ENCODE assay signal across 9 mouse cellular contexts in the genomic region with DNA sequence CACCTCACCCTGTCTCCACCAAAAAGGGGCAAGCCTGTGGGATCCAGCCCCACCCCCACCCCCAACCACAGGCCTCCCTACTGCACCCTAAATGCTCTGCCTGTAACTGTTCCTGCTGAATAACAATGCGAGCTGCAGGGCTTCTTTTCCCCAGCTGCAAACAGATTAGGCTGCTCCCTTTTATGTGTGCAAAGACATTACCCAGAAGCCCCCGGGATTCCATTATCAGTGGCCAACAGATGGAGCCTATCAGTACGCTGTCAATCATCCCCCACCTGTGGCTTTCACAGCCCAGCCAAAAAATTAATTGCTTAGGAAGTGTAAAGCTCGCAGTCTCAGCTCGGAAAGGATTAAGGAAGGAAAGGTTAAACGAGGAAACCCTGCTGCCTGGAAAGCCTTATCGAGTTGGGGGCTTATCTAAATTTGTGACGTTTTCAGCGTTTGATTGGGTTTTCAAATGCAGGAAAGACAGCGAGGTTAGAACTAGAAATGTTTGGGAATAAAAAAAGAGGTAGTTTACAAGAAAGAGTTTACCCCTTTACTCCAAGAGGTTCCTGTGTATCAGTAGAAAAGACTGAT.
DNase-seq lines count a peak whose midpoint lies in the region; ATAC-seq and TF ChIP-seq lines count a peak whose summit lies in the region.
"Had no signal": no experiment of that assay in that cellular context is flagged by ENCODE, and none has a peak within 500 bp of the region (broad histone marks: within the 10 kb centered on the region; RNA-seq: fewer than 3 reads in every experiment).

No protein-coding gene starts in this region.

- no peak for DNase-seq in heart, adult 2 months
- peak; percentile 44 for DNase-seq in ZHBTc4 (ENCODE audit: low read depth, low spot score)
- DNase-seq in forebrain, postnatal 0 days, result peak; percentile 80
- peak; percentile 81 for DNase-seq in liver
- no peak for DNase-seq in thymus, postnatal 4 days
- DNase-seq in kidney, postnatal 25 days, result no peak

- H3K9ac ChIP-seq in heart, embryonic 14.5 days (ENCODE audit: low read length), result peak overlapping the region; percentile 18; the same call in 1 of the 2 replicates
- H3K9ac ChIP-seq in heart, adult 2 months (ENCODE audit: low read depth, low read length), result no peak overlapping the region
- peak overlapping the region; percentile 35; the same call in 1 of the 2 replicates for H3K9ac ChIP-seq in forebrain, postnatal 0 days
- no peak overlapping the region for H3K9ac ChIP-seq in stomach, embryonic 14.5 days (replicated peaks; ENCODE audit: low read depth, low read length)

- intact Hi-C loops in heart, adult 2 months (cut with DNase I), result no loop called here

- H3K27ac ChIP-seq in heart, embryonic 14.5 days (replicated peaks in 1 of 2; ENCODE audit: control insufficient read depth in 1 of 2, insufficient read depth in 1 of 2, low read depth in 2 of 2, low read length in 2 of 2), result peak overlapping the region in 1 of 2 experiments; percentile 50; a peak in 1 of 4 replicates
- no peak overlapping the region for H3K27ac ChIP-seq in heart, adult 2 months
- H3K27ac ChIP-seq in forebrain, postnatal 0 days (ENCODE audit: low read depth, low read length), result peak overlapping the region; percentile 59
- 0 out of 2 replicates have a peak overlapping the region, but pooled peaks have one; percentile 21 for H3K27ac ChIP-seq in stomach, embryonic 14.5 days (ENCODE audit: low read length)
- H3K27ac ChIP-seq: macrophage had no signal

- peaks cover 2 to 13% of the 10 kb centered on the region in 2 experiments; a peak in 3 of 4 replicates for H3K4me1 ChIP-seq in heart, embryonic 14.5 days (ENCODE audit: control insufficient read depth in 2 of 2, insufficient read depth in 2 of 2, low read length in 2 of 2)
- H3K4me1 ChIP-seq in heart, adult 2 months (ENCODE audit: control insufficient read depth, insufficient read depth, low read length), result no peaks in the 10 kb centered on the region
- H3K4me1 ChIP-seq in forebrain, postnatal 0 days (ENCODE audit: insufficient read depth), result 0 out of 2 replicates have a peak, but pooled peaks cover 8% of the 10 kb centered on the region
- no peaks in the 10 kb centered on the region for H3K4me1 ChIP-seq in stomach, embryonic 14.5 days (ENCODE audit: control insufficient read depth, insufficient read depth, low read length)

- ATAC-seq in heart, embryonic 14.5 days (ENCODE audit: insufficient number of reproducible peaks, insufficient read depth, low FRiP score, low read depth), result peak; percentile 83
- peak; percentile 96 for ATAC-seq in forebrain, postnatal 0 days
- peak; percentile 88 for ATAC-seq in stomach, embryonic 14.5 days (ENCODE audit: insufficient number of reproducible peaks, insufficient read depth, low FRiP score, low read depth)

- no peaks in the 10 kb centered on the region for H3K27me3 ChIP-seq in heart, embryonic 14.5 days (ENCODE audit: control insufficient read depth, insufficient read depth, low read length)
- H3K27me3 ChIP-seq in heart, adult 2 months (ENCODE audit: control insufficient read depth, insufficient read depth, low read length), result no peaks in the 10 kb centered on the region
- H3K27me3 ChIP-seq in forebrain, postnatal 0 days (ENCODE audit: insufficient read depth, low read length), result no peaks in the 10 kb centered on the region
- no peaks in the 10 kb centered on the region for H3K27me3 ChIP-seq in stomach, embryonic 14.5 days (ENCODE audit: control insufficient read depth, insufficient read depth, low read length)

- WGBS in heart, embryonic 14.5 days, result under 1% methylated on average over 10 of the region's 10 CpGs
- 3% methylated on average over 10 of the region's 10 CpGs for WGBS in heart, adult 2 months
- 1% methylated on average over 10 of the region's 10 CpGs for WGBS in forebrain, postnatal 0 days
- 2% methylated on average over 10 of the region's 10 CpGs for WGBS in stomach, embryonic 14.5 days

- H3K4me2 ChIP-seq in heart, embryonic 14.5 days (ENCODE audit: low read length), result peak overlapping the region; percentile 64
- H3K4me2 ChIP-seq in forebrain, postnatal 0 days (ENCODE audit: low read depth), result peak overlapping the region; percentile 39
- H3K4me2 ChIP-seq in stomach, embryonic 14.5 days (replicated peaks; ENCODE audit: low read depth, low read length), result 0 out of 2 replicates have a peak overlapping the region, but pooled peaks have one; percentile 16

- peak overlapping the region in 1 of 2 experiments; percentile 14; a peak in 2 of 4 replicates for H3K4me3 ChIP-seq in heart, embryonic 14.5 days (ENCODE audit: control insufficient read depth in 1 of 2, insufficient read depth in 1 of 2, low read depth in 1 of 2, low read length in 2 of 2)
- H3K4me3 ChIP-seq in heart, adult 2 months, result no peak overlapping the region
- H3K4me3 ChIP-seq in forebrain, postnatal 0 days (ENCODE audit: low read depth, low read length), result peak overlapping the region; percentile 19
- H3K4me3 ChIP-seq in stomach, embryonic 14.5 days (ENCODE audit: low read depth, low read length), result no peak overlapping the region

- H3K36me3 ChIP-seq in heart, embryonic 14.5 days (ENCODE audit: control insufficient read depth, insufficient read depth, low read length), result no peaks in the 10 kb centered on the region
- H3K36me3 ChIP-seq in heart, adult 2 months (ENCODE audit: control insufficient read depth, insufficient read depth, low read length), result no peaks in the 10 kb centered on the region
- H3K36me3 ChIP-seq in forebrain, postnatal 0 days (ENCODE audit: insufficient read depth), result no peaks in the 10 kb centered on the region
- no peaks in the 10 kb centered on the region for H3K36me3 ChIP-seq in stomach, embryonic 14.5 days (ENCODE audit: control insufficient read depth, insufficient read depth, low read length)

- TF ChIP-seq CTCF in heart, adult 2 months (IDR thresholded peaks at IDR 0.05), result no peak
- TF ChIP-seq CTCF in forebrain, postnatal 0 days (IDR thresholded peaks at IDR 0.05; ENCODE audit: low read depth), result peak; percentile 20; the same call in 1 of the 2 replicates

- H3K79me2 ChIP-seq in heart, adult 2 months (replicated peaks; ENCODE audit: control insufficient read depth, insufficient read depth, low read length), result no peaks in the 10 kb centered on the region

- no peak for TF ChIP-seq POLR2A in heart, adult 2 months (IDR thresholded peaks at IDR 0.05; ENCODE audit: insufficient read depth, low read depth, low read length)

- no peak for TF ChIP-seq EP300 in heart, adult 2 months (IDR thresholded peaks at IDR 0.05; ENCODE audit: insufficient read depth, low read depth, low read length)

- H3K9me3 ChIP-seq in heart, embryonic 14.5 days (ENCODE audit: control insufficient read depth, low read length), result no peaks in the 10 kb centered on the region
- H3K9me3 ChIP-seq in forebrain, postnatal 0 days (ENCODE audit: low read length), result no peaks in the 10 kb centered on the region
- no peaks in the 10 kb centered on the region for H3K9me3 ChIP-seq in stomach, embryonic 14.5 days (ENCODE audit: control insufficient read depth, low read depth, low read length)

Comparison
In these comparisons a context has a peak if more than half of its experiments do, and no peak if none do; other contexts are left out.
1. H3K9ac ChIP-seq: peak in heart, embryonic 14.5 days (single experiment) and forebrain, postnatal 0 days (single experiment); none in heart, adult 2 months (single experiment) and stomach, embryonic 14.5 days (single experiment).
2. DNase-seq: peak in ZHBTc4 (single experiment), forebrain, postnatal 0 days (single experiment) and liver (single experiment); none in heart, adult 2 months (0 of 2), thymus, postnatal 4 days (single experiment) and kidney, postnatal 25 days (0 of 2).
3. Peak in every context shown above with its lines, with median percentiles within 50 percentile points of each other: ATAC-seq and H3K4me2 ChIP-seq.